Comparison of ENCODE assay signal across 8 mouse cellular contexts in the genomic region with DNA sequence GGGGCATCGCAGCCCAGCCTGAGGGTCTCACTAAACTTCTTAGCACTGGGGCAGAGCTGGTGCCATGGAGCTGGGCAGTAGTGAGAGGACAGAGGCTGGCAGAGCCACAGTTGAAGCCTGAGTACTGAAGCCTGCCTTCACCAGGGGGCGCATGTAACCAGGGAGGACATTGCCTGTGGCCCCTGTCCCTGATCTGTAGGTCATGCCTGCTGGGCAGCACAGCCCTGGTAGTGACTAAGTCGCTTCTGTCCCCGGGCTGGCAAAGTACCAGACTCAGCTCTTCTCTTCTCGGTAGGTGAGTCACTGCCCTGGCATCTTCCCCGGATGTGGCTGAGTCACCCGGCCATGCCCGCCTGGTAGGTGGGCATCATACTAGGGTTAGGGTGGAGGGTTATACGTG. TPM values are rescaled to one million over a fixed set of nuclear protein-coding genes. Genes with fewer than 3 reads are reported as not detected.
DNase-seq lines count a peak whose midpoint lies in the region; TF ChIP-seq lines count a peak whose summit lies in the region.
"Had no signal": no experiment of that assay in that cellular context is flagged by ENCODE, and none has a peak within 500 bp of the region (broad histone marks: within the 10 kb centered on the region; RNA-seq: fewer than 3 reads in every experiment).

No protein-coding gene starts in this region.

- no peaks in the 10 kb centered on the region for H3K36me3 ChIP-seq in kidney, adult 2 months (ENCODE audit: control insufficient read depth, insufficient read depth, low read length)

- H3K4me3 ChIP-seq in kidney, adult 2 months (ENCODE audit: insufficient read depth, low read depth, low read length): no peak overlapping the region

- H3K27ac ChIP-seq in kidney, adult 2 months (ENCODE audit: insufficient read depth, low read depth, low read length): no peak overlapping the region

- no peak for TF ChIP-seq POLR2A in kidney, adult 2 months (IDR thresholded peaks at IDR 0.05; ENCODE audit: low read depth, low read length)

- peak; percentile 94 for DNase-seq in 3T3-L1 (ENCODE audit: low read depth, low spot score)
- peak; percentile 76 to 79 for DNase-seq in B cell, adult 2 months
- DNase-seq in brain, adult 2 months (ENCODE audit: low read depth, low spot score): peak; percentile 97
- DNase-seq in gastrocnemius, postnatal 4 days (ENCODE audit: low spot score in 2 of 2): peak; percentile 49 to 79
- peak; percentile 74 for DNase-seq in kidney, adult 2 months
- DNase-seq in lung, postnatal 14 days: peak; percentile 88
- DNase-seq in spleen, postnatal 36 days (ENCODE audit: low spot score in 2 of 2): peak; percentile 70 to 74

- TF ChIP-seq CTCF in kidney, adult 2 months (conservative IDR thresholded peaks at IDR 0.05; ENCODE audit: insufficient read depth, insufficient read length, low read depth, low read length): peak; percentile 82

- H3K4me1 ChIP-seq in kidney, adult 2 months (ENCODE audit: control insufficient read depth, insufficient read depth, low read length): peaks cover 32% of the 10 kb centered on the region

- 15% methylated on average over 9 of the region's 9 CpGs for WGBS in kidney, adult 2 months

- no peaks in the 10 kb centered on the region for H3K27me3 ChIP-seq in kidney, adult 2 months (replicated peaks; ENCODE audit: control insufficient read depth, insufficient read depth, low read length)

RNA-seq across cellular contexts. Expression of a gene that starts 5.5 kb away (rescaled TPM):
- total RNA-seq in gastrocnemius, postnatal 4 days (2021): 10 to 100 TPM; 44.6 to 45.9 TPM
- polyA plus RNA-seq in kidney, adult 2 months (2012; rRNA removed): 18.0 and 19.6 TPM in 2 replicates

RNA-seq across cellular contexts. Expression of a gene that starts 25.6 kb away (rescaled TPM):
- total RNA-seq in gastrocnemius, postnatal 4 days (2021): 1 to 10 TPM; 6.8 to 7.5 TPM
- 0.11 and 0.14 TPM in 2 replicates for polyA plus RNA-seq in kidney, adult 2 months (2012; rRNA removed)

RNA-seq across cellular contexts. Expression of a gene that starts 49.7 kb away (rescaled TPM):
- under 1 TPM in 1 of 2 experiments, not detected in 1; 0.69 TPM for total RNA-seq in gastrocnemius, postnatal 4 days (2021)
- polyA plus RNA-seq in kidney, adult 2 months (2012; rRNA removed): 0.34 and 0.57 TPM in 2 replicates
- total RNA-seq: hematopoietic stem cell, adult 5-6 weeks had no signal
